In genomic region chr4:152222111-152222510, GRCm38 (mm10) we compare ENCODE assay signal across 10 mouse cellular contexts. TPM values are rescaled to one million over a fixed set of nuclear protein-coding genes. Genes with fewer than 3 reads are reported as not detected.
A peak's percentile ranks its signal among the peaks of the same experiment; 100 is the strongest.
DNase-seq lines count a peak whose midpoint lies in the region; ATAC-seq and TF ChIP-seq lines count a peak whose summit lies in the region.
"Had no signal": no experiment of that assay in that cellular context is flagged by ENCODE, and none has a peak within 500 bp of the region (broad histone marks: within the 10 kb centered on the region; RNA-seq: fewer than 3 reads in every experiment).

No protein-coding gene starts in this region.

- peak; percentile 25 for DNase-seq in kidney, adult 11 months
- DNase-seq in kidney, adult 9 months = no peak
- DNase-seq in brain, embryonic 14.5 days (ENCODE audit: low read depth) = peak; percentile 28
- DNase-seq in forebrain, embryonic 14.5 days (ENCODE audit: low spot score) = no peak
- DNase-seq in kidney, postnatal 4 days = peak; percentile 30 to 43
- DNase-seq in frontal cortex, postnatal 14 days (ENCODE audit: low spot score in 2 of 2) = no peak
- DNase-seq: right cerebral cortex, postnatal 4 days had no signal

- TF ChIP-seq POLR2A in brain, embryonic 14.5 days (IDR thresholded peaks at IDR 0.05; ENCODE audit: borderline replicate concordance, extremely low read depth, insufficient read depth, insufficient read length, poor library complexity, severe bottlenecking) = no peak

- ATAC-seq in forebrain, embryonic 14.5 days = no peak
- no peak for ATAC-seq in erythroid progenitor cell, adult 5-6 weeks (replicated peaks; ENCODE audit: low FRiP score, poor library complexity, severe bottlenecking)

- no peaks in the 10 kb centered on the region for H3K27me3 ChIP-seq in forebrain, embryonic 14.5 days (replicated peaks; ENCODE audit: control insufficient read depth, insufficient read depth, low read length)
- H3K27me3 ChIP-seq: limb, embryonic 13.5 days had no signal

- H3K36me3 ChIP-seq in forebrain, embryonic 14.5 days (ENCODE audit: control insufficient read depth, insufficient read depth, low read length) = peaks cover 15% of the 10 kb centered on the region; the same call in 1 of the 2 replicates
- H3K36me3 ChIP-seq: limb, embryonic 13.5 days had no signal

- no peak overlapping the region for H3K4me3 ChIP-seq in forebrain, embryonic 14.5 days (ENCODE audit: low read depth, low read length)
- H3K4me3 ChIP-seq: limb, embryonic 13.5 days had no signal

- WGBS in forebrain, embryonic 14.5 days = 82% methylated on average over 6 of the region's 6 CpGs

- TF ChIP-seq CTCF in brain, embryonic 14.5 days (IDR thresholded peaks at IDR 0.05; ENCODE audit: borderline replicate concordance, extremely low read depth, insufficient read depth, insufficient read length) = no peak

- H3K9me3 ChIP-seq in forebrain, embryonic 14.5 days (replicated peaks; ENCODE audit: control insufficient read depth, low read length) = no peaks in the 10 kb centered on the region
- H3K9me3 ChIP-seq: limb, embryonic 13.5 days had no signal

- peak overlapping the region; percentile 74; the same call in 1 of the 2 replicates for H3K27ac ChIP-seq in forebrain, embryonic 14.5 days (ENCODE audit: low read depth, low read length)
- H3K27ac ChIP-seq: limb, embryonic 13.5 days; macrophage had no signal

- H3K9ac ChIP-seq in forebrain, embryonic 14.5 days (ENCODE audit: low read length) = no peak overlapping the region
- H3K9ac ChIP-seq: limb, embryonic 13.5 days had no signal

- H3K4me1 ChIP-seq in forebrain, embryonic 14.5 days (ENCODE audit: control insufficient read depth, insufficient read depth, low read length) = peaks cover 14% of the 10 kb centered on the region

- H3K4me2 ChIP-seq in forebrain, embryonic 14.5 days (ENCODE audit: low read length) = no peak overlapping the region
- H3K4me2 ChIP-seq: limb, embryonic 13.5 days had no signal

RNA-seq across cellular contexts. Expression of gene Acot7, which starts 44.2 kb away (rescaled TPM):
- polyA plus RNA-seq in brain, embryonic 14.5 days (2012; rRNA removed) = 178 and 244 TPM in 2 replicates
- polyA plus RNA-seq in forebrain, embryonic 14.5 days (2014; fragmentation: Nextera tagmentation; extraction: Ambion mirVana) = 168 and 208 TPM in 2 replicates
- total RNA-seq in erythroid progenitor cell, adult 5-6 weeks (2015; ENCODE audit: low replicate concordance) = 15.1 and 30.2 TPM in 2 replicates
- 3.7 and 3.9 TPM in 2 replicates for total RNA-seq in erythroid progenitor cell, adult 5-6 weeks (2017; ENCODE audit: low replicate concordance)

RNA-seq across cellular contexts. Expression of gene Gpr153, which starts 51.9 kb away (rescaled TPM):
- polyA plus RNA-seq in brain, embryonic 14.5 days (2012; rRNA removed) = 31.2 and 44.3 TPM in 2 replicates
- 6.7 and 8.4 TPM in 2 replicates for polyA plus RNA-seq in forebrain, embryonic 14.5 days (2014; fragmentation: Nextera tagmentation; extraction: Ambion mirVana)
- total RNA-seq in erythroid progenitor cell, adult 5-6 weeks (2015; ENCODE audit: low replicate concordance) = not detected in 2 replicates
- total RNA-seq in erythroid progenitor cell, adult 5-6 weeks (2017; ENCODE audit: low replicate concordance) = not detected in 2 replicates
- polyA plus RNA-seq: macrophage had no signal

Comparison
In these comparisons a context has a peak if more than half of its experiments do, and no peak if none do; other contexts are left out.
1. DNase-seq: peak in kidney, adult 11 months (single experiment), brain, embryonic 14.5 days (single experiment) and kidney, postnatal 4 days (2 of 2); none in kidney, adult 9 months (single experiment), forebrain, embryonic 14.5 days (single experiment) and frontal cortex, postnatal 14 days (0 of 2).